Mouse (Mus musculus) urinary bladder, postnatal 25 days (tissue): ENCODE data around the gene Htr2a.

Experiments
- DNase-seq: peaks from one replicate; pipeline ENCODE4 v3.0.0; 2022; ENCODE audit warnings: low spot score

The Htr2a gene

DNA sequence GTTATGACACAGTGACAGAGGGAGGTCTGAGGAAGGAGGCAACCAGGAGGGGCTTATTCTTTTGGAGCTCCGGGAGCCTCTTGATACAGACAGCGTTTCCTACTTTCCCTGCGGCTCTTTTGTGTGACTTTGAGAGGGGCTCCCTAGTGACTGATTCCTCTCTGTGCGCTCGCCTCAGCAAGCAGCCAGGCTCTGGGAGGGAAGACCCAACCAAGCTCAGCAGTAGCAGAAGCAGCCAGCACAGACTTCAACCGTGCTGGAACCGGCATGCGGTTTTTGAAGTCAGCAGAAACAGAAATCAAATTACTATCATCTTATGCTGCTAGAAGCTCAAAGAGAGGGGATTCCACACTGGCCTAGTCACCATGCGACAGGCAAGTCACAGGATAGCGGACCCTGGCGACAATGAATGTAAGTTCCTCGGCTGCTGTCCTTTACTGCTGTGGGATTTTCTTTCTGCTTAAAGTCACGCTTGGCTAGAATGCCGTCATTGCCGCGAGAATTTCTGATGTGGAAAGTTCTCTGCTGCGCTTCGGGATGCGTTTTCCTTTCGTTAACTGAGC, at the start of gene Htr2a:
Gene Htr2a, plus strand, starts transcription at position 22 of the 563 bp plus-strand sequence.
- DNase-seq, result no peak

DNA sequence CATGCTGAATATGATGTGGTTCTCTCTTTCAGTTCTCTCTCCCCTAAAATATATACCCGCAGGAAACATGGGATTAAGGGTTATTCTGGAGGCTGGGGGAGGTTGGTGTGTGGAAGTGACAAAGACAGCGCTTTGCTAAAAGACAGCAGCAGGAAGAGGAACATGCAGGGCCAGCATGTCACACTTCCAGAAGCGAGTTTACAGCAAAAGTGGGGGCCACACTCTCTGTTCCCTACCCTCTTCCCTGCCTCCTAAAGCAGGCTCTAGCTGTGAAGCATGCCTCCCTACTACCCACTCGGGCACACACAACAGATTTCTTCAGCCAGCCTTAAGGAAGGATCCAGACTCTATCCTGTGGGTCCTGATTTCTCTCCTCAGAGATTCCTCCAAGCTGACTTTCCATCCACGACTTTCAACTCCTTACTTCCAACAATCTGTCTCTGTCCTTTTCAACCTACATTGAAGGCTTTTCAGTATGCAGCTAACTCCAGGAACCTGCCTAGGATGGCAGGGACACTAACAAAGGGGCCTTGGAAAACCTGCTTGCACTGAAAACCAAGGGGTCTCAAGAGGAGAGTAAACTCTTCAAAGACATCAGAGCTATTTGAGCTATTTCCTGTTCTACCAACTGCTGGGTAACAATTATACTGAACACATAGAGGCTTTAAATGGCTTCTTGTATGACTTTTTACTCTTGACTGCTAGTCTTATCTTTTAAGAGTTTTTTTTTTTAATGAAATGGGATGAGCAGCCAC, 39.1 kb upstream of the Htr2a start:
- no peak for DNase-seq

DNA sequence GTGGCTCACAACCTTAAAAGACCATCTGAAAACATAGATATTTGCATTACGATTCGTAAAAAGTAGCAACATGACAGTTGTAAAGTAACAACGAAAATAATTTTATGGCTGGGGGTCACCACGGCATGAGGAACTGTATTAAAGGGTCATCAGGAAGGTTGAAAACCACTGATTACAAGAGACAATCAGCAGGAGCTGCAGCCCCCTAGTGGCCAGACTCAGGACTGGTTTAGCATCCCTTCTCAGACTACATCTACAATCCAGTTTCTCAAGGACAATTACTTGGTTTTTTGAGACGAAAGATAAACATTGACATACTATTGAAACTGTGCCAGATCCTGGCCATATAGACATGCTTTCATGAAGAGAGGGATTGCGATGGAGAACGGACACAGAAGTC, 38.1 kb upstream of the Htr2a start:
- peak; percentile 46 for DNase-seq

DNA sequence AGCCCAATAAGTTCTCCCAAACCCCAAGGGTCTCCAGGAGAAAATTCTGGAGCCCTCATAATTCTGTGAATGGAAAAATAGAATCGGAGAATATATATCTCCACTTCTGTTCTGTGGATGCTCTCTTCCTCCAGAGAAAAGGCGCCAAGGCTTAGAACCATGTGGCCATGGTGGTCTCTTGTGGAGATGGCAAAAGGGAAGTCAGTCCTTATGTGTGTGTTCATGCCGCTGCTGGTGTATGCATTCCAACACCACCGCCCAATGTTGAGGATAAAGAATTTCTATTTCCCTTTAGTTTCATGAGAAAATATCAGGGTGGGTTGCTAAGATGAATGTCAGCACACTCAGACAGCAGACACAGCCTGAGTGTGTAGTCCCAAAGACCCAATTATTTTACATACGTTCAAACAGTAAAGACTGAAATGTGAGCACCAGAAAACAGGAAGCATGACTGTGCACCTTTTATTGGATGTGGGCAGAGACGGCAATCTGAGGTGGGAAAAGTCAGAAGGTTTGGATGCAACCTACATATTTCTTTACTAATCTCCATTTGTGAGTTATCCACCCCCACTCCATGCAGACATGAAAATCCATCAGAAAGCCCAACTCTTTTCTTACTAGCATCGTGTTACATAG, 37.4 kb upstream of the Htr2a start:
- DNase-seq, result no peak

DNA sequence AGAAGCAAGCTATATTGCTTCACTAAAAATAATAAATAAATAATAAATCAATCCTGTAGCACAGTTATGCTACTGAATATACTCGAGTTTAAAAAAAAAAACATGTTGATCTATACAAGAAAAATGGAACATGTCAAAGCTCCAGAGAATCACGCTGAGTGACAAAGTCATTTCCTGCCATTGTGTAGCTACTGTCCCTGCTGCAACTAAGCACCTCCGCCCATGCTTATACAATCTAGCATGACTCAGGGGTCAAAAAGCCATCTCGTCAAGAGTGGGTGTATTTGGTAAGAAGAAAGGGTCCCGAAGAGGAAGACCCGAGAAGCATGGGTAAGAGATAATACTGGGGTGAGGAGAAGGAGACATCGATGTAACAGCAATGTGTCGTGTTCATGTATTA, 29.3 kb upstream of the Htr2a start:
- no peak for DNase-seq

DNA sequence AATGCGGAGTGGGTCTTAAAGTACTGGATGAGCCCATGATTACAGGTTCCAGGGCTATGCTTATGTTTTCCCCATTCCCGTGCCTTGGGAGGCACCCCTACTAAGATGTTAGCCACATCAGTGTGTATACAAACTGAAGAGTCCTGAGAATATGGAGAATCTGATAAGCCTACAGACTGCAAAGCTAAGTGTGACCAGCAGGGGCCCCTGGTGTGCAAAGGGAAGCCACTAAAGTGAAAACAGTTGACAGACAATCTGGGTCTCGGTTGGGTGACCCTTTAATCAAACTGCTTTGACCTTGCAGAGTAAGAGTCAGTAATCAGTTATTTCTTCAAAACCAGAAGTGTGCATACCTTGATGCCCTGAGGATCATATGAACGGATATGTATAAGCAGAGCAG, 21.8 kb upstream of the Htr2a start:
- DNase-seq, result no peak

DNA sequence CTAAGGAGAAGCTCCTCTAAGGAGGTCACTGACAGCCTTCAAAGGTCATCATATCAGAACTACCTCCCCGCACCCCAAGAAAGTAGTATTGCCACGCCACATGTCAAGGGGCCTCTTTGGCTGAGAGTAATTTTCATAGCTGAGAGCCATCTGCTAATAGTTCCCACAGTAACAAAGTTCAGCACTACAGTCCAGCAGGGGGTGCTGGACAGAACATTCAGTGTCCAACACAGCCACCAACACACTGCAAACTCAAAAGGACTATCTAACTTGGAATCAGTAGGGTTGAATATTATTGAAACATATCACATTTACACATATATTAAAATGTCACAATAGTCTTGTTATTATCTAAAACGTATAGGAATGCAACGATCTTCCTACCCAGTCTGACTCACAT, 2.6 kb upstream of the Htr2a start:
- DNase-seq, result no peak

DNA sequence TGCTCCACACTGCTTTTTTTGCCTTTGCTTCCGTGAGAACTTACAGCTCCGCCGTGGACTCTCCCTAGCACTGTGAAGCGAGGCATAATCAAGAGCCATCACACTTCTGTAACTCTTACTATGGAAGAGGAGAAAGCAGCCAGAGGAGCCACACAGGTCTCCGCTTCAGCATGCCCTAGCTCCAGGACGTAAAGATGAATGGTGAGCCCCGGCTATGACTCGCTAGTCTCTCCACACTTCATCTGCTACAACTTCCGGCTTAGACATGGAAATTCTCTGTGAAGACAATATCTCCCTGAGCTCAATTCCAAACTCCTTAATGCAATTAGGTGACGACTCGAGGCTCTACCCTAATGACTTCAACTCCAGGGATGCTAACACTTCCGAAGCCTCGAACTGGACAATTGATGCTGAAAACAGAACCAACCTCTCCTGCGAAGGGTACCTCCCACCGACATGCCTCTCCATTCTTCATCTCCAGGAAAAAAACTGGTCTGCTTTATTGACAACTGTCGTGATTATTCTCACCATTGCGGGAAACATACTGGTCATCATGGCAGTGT, 1.1 kb downstream of the Htr2a start:
- DNase-seq, result no peak

DNA sequence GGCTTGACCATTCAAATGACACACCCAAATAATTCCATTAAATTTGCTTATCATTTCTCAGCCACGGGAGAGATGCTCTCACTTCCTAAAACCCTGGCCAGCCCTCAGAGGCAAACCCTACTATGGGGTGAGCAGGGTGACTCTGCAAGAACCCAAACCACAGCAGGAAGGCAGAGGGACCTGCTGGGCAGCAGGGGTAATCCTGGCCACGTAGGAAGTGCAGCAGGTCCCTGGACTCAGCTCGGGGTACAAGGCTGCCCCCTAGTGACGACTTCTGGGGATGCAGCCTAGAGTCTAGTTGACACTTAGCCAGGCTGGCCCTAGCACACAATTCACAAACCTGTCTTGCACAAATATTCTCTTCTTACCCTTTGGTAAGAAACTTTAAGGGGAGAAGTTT, 2.7 kb downstream of the Htr2a start:
- DNase-seq, result peak; percentile 77

DNA sequence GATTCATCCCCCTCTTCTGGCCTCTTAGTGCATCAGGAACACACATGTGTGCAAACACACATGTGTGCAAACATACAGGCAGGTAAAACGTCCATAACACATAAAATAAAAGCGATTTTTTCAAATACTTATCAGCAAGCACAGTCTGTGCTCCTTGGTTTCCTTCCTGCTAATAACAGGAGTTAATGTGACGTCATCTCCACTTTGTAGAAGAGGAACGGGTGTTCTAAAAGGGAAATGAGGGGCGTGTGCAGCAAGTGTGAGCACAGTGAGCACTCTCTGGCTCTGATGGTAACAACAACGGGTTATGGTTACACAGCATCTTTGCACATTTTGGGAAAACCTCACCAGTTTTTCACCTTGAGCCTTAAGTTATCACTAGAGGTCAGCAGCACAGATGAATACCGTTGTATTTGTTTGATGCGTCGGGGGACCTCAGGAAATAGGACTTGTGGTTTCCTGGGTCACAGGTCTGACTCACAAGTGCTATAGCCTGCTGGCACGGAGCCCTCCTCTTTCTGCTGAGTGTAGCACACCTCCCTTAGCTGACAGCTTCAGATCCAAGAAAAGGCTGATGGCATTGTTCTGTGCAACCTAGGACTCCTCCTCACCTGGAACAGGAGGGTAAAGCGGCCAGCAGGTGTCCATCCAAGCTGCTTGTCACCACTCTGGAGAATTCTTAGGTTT, 5.6 kb downstream of the Htr2a start:
- no peak for DNase-seq

DNA sequence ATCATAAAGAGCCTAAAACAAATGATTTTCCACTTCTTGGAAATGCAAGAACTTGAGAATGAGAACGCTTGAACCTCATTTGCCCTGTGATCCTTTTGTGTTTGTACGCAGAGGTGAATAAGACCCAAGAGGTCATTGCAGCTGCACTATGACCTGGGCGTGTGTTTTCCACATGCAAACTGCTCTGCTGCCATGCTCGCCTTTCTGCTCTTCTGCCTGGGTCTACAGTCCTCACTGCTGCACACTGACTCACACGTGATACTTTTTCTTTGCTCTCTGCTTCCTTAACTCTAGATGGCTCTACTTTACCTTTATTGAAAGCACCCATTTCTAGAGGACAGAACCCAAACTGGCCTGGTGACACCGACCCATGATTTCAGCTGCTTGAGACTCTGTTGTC, 9.4 kb downstream of the Htr2a start:
- no peak for DNase-seq

DNA sequence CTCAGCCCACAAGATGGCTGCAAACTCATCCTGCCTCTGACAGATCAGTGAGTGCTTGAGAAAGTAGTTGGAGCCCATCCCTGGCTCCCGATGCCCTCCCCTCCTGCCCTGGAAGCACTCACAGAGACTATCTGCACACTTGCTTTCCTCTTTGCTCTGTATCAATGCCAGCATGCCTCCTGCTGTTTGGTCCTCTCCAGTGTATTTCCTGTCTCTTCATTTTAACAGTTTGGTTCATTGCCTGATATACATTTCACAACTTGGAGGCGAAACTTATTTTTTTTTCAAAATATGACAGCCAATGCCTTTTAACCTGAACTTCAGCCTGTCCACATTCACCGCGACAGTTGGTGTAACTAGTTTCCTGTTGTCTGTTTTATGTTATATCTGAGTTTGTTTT, 11.0 kb downstream of the Htr2a start:
- DNase-seq, result no peak

DNA sequence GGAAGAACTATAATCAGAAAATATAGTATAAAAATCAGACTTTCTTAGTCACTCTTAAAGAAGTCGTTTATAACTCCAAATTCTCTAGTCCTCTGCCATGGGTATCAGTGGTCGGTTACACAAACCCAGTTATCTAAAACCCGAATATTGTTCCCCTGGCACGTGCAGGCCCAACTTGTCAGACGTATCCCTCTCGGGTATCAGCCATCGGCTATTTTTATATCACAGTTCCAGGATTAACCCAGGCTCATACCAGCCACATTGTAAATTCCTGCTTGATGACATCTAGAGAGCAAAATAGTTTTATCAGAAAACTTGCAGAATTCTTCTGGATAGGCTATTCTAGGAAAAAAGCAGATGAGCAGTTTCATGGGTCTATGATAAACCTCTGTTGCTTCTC, 16.6 kb downstream of the Htr2a start:
- no peak for DNase-seq

DNA sequence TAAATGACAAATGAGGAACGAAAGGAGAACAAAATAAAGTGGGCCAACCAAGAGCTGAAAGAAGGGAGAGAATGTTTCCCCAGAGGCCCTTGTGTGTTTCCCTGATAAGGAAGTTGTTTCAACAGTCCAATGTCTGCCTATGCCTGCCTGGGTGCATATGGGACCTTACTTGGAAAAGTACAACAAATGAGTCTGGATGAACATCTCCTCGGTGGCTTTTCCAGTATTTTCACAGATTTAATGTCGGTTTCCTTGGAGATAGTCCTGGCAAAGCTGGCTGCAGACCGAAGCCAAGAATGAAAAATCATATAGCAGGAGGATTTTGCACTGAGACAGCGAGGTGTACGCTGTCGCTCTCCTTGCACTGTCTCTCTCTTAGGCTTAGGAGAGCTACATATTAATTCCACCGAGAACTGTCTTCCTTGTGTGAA, 18.8 kb downstream of the Htr2a start:
- DNase-seq, result no peak

DNA sequence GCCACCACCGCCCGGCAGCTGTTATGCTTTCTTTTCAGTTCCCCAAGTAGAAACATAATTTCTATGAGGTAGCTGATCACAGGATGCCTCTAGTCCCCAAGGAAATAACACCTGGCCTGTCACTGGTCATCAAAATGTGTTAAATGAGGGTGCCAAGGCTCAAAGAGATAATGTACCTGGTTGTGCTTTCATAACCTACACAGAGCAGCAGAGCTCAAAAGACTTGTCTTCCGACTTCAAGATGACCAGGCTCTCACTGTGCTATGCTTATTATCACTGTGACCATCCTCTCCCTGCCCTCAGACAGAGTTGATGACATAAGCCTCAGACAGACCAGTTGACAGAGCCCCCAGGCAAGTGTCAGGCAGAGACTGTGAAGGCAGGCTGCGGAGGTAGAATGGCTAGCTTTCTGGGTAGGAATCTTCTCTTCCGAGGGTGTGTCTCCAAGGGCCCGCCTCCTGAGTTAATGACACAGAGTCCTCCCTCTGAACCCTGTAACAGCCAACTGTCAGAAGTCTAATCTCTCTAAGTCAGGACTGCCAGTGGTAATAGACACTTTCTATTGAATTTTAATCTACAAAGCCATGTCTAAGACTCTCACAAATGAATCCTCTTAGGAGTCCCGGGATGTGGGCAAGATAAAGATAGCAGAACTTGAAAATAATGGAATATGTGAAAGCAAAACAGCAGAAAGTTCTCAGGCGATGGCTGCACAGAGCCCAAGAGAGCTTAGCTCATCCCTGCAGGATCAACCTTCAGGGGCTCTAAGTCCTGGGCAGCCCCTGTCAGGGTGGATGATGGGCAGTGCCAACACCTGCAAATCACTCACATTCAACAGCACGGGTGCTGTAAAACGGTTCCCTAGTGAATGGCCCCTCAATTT, 31.7 kb downstream of the Htr2a start:
- DNase-seq, result no peak

DNA sequence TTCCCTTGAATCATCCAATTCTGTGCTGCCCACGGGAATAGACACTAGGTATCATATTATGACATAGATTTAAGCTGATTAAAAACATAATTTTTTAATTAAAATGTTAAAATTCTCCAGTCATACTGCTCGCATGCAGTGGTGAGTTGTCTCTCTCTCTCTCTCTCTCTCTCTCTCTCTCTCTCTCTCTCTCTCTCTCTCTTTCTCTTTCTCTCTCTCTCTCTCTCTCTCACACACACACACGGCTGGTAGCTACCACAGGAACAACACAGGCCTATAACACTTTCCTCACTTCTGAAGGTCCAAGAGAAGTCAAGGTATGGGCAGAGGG, 32.3 kb downstream of the Htr2a start:
- DNase-seq, result no peak

DNA sequence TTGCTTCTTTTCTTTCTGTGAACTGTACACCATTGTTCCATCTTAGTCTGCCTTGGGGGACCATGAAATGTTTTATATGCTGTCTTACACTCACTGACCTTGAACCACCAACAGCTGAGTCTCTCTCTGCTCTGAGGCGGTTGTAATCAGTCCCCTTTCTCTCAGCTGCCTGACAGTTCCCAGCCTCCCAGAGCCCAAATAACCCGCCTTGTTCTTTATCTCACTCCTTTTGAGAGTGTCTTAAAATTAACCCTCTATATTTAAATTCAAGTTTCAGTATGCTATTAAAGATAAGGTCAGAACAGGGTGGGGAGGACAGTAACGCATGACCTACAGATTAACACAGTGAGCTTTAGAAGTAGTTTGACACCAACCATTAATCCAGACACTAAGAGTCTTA, 32.9 kb downstream of the Htr2a start:
- no peak for DNase-seq

DNA sequence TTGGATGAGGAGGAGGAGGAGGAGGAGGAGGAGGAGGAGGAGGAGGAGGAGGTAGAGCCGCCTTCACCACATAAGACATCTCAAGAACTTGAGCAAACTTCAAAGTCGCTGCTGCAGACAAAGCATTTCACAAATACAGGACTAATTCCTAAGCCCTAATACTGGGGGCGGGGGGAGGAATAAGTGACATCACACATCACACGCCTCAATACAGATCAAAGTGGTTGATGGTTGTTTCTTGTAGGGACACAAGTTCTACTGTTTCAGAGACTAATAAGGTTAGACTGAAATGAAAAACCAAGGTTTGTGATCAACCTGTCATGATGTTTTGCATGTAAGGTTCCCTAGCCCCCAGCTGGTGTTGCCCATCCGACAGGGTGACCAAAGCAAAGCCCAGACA, 39.2 kb downstream of the Htr2a start:
- DNase-seq, result no peak

DNA sequence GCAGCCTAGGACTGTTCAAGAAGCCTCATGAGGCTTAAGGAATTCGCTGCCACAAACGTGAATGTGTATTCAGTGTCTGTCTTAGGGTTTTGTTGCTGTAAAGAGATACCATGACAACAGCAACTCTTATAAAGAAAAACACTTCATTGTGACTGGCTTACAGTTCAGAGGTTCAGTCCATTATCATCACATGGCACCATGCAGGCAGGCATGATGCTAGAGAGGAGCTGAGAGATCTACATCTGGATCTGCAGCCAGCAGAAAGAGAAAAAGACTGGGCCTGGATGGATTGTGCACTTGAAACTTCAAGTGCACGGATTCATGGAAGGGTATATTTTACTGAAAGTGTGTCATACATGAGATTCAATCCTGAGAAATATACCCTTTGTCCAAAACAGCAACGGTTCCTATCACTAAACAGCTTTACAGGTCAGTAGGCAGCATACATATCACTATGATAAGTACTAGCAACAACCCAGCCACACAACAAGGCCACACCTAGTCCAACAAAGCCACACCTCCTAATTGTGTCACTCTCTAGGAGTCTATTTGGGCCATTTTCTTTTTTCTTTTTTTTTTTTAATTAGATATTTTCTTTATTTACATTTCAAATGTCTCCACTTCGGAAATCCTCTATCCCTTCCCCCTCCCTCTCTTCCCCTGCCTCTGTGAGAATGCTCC, 43.8 kb downstream of the Htr2a start:
- DNase-seq, result no peak

DNA sequence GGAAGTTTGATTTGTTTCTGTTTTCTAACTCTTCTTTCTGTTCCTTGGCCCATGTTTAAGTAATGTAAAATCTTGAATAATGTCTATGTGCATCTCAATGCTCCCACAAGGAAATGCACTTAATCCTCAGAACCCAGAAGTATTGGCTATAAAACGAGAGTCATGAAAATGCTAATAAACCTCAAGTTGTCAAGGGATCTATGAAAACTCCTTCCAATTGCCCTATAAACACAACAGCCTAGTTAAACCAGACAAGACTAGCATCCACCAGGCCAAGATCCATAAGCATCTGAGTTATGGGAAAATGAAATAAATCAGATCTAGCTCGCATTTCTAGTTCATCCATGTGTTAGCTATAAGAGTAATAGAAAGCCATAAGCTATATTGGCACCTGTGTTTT, 51.3 kb downstream of the Htr2a start:
- no peak for DNase-seq

DNA sequence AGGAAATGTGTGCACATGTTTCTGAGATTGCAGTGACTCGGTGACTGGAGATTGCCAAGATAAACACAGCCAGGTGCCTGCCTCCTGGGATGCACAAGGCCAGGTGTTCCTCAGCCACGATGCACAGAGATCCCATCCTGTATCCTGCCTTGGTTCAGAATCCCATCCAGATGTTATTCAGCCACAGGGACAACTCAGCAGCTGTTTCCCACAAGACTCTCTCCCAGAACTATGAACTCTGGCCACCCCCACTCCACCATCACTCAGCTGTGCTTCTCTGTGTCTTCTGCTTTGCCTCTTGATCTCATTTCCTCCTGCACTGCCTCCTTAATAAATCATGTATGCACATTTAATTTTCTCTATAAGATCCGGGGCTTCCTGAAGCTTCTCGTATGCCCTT, 56.1 kb downstream of the Htr2a start:
- no peak for DNase-seq
